Mouse (Mus musculus) kidney, embryonic 14.5 days (tissue): ENCODE data around the gene Calm1. TPM values are rescaled to one million over a fixed set of nuclear protein-coding genes. Genes with fewer than 3 reads are reported as not detected.
"Not testable (repeated sequence)": the region's sequence is repeated elsewhere in the genome, so short reads cannot be mapped to it uniquely, and the experiment has no call there.

Experiments
- ATAC-seq: fragments of 200-750 bp; cut with Nextera tagmentation; 2 replicates; pipeline ENCODE4 v1.8.0; 2017; ENCODE audit warnings: moderate number of reproducible peaks, mild to moderate bottlenecking, moderate TSS enrichment, moderate library complexity; ENCODE audit not compliant: low FRiP score, low TSS enrichment
- H3K27ac ChIP-seq: fragments of 300-500 bp; sonication (generic); 2 replicates; pipeline ENCODE4 v1.5.1; 2014; ENCODE audit warnings: low read depth, mild to moderate bottlenecking, low read length, moderate library complexity, mixed read lengths
- H3K27me3 ChIP-seq: fragments of 300-500 bp; sonication (generic); 2 replicates; pipeline ENCODE4 v1.6.1; 2014; ENCODE audit warnings: mild to moderate bottlenecking, low read length; ENCODE audit not compliant: control insufficient read depth, insufficient read depth
- H3K36me3 ChIP-seq: fragments of 300-500 bp; sonication (generic); 2 replicates; pipeline ENCODE4 v1.6.1; 2014; ENCODE audit warnings: low read length, mixed read lengths; ENCODE audit not compliant: control insufficient read depth, insufficient read depth
- H3K4me1 ChIP-seq: fragments of 300-500 bp; sonication (generic); 2 replicates; pipeline ENCODE4 v1.6.1; 2014; ENCODE audit warnings: low read length, mixed read lengths; ENCODE audit not compliant: control insufficient read depth, insufficient read depth
- H3K4me2 ChIP-seq: fragments of 300-500 bp; sonication (generic); replicated peaks from 2 replicates; pipeline ENCODE4 v1.6.1; 2014; ENCODE audit warnings: low read depth, mild to moderate bottlenecking, low read length
- H3K4me3 ChIP-seq: fragments of 300-500 bp; sonication (generic); 2 replicates; pipeline ENCODE4 v1.5.1; 2014; ENCODE audit warnings: mild to moderate bottlenecking, low read length
- H3K9ac ChIP-seq: fragments of 300-500 bp; sonication (generic); 2 replicates; pipeline ENCODE4 v1.6.1; 2014; ENCODE audit warnings: low read depth, mild to moderate bottlenecking, low read length, moderate library complexity
- H3K9me3 ChIP-seq: fragments of 300-500 bp; sonication (generic); 2 replicates; pipeline ENCODE4 v1.6.1; 2016; ENCODE audit warnings: low read length; ENCODE audit not compliant: control insufficient read depth
- WGBS: fragments of 180-500 bp; shearing (Covaris S2); extraction: QIAGEN DNeasy Blood & Tissue Kit; methylation state at CpG from one replicate; pipeline ENCODE4 v1.1.7; 2014; 5-methylcytosine and 5-hydroxymethylcytosine counted together
- polyA plus RNA-seq: library from polyadenylated mRNA; unstranded; fragments of >200 nt; fragmentation: Nextera tagmentation; extraction: Ambion mirVana; gene quantifications from 2 replicates; pipeline ENCODE4 v1.2.1, GENCODE M21; 2014

The Calm1 gene
- polyA plus RNA-seq, 1 experiment from 2014 or later: 1,237 TPM

DNA sequence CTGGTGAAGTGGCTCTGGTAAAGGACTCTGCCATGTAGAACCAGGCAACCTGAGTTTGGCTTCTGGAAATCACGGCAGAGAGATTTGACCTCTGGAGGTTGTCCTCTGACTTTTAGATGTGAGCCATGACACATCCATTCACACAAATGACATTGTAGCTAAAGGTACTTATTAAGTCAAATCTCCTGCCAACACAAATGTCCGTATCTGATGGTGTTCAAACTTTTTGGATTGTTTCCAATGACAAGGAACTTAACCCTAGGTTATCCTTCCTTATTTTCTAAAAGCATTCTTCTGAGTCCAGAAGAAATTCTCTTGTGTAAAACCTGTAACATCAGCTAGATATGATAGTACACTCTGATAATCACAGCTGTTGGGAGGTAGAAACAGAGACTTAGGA is 13.9 kb downstream of the Calm1 start:
- H3K9me3 ChIP-seq: peaks cover 2% of the 10 kb centered on the region; the same call in 1 of the 2 replicates
- 72% methylated on average over 2 of the region's 2 CpGs for WGBS
- H3K27me3 ChIP-seq: no peaks in the 10 kb centered on the region
- peaks cover 16% of the 10 kb centered on the region; the same call in 1 of the 2 replicates for H3K36me3 ChIP-seq
- no peaks in the 10 kb centered on the region for H3K4me1 ChIP-seq
- no peak overlapping the region for H3K4me2 ChIP-seq
- H3K4me3 ChIP-seq: no peak overlapping the region
- ATAC-seq: no peak
- H3K9ac ChIP-seq: no peak overlapping the region
- no peak overlapping the region for H3K27ac ChIP-seq

DNA sequence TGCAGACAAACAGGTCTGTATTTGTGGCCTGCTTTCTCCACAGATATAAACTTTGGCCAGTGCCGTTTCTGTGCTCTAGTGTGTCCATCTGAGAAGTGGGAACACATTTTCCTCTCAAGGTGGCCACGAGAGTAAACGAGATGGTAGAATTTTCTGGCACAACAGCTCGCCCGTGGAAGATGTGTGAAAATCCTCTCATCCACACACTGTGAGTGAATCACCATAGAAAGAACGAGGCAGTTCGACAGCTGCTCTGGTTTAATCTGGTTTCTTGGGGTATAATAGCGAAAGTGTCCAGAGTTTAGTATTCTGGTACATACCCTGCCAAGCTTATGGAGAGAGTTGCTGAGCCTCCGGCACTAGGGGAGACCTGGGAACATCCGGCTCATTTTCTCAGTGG is 14.9 kb downstream of the Calm1 start:
- H3K4me1 ChIP-seq: no peaks in the 10 kb centered on the region
- WGBS: 95% methylated on average over 10 of the region's 10 CpGs
- H3K36me3 ChIP-seq: peaks cover 11% of the 10 kb centered on the region; the same call in 1 of the 2 replicates
- peaks cover 2% of the 10 kb centered on the region; the same call in 1 of the 2 replicates for H3K9me3 ChIP-seq
- H3K27ac ChIP-seq: no peak overlapping the region
- H3K4me3 ChIP-seq: no peak overlapping the region
- ATAC-seq: no peak
- H3K4me2 ChIP-seq: no peak overlapping the region
- no peak overlapping the region for H3K9ac ChIP-seq
- H3K27me3 ChIP-seq: no peaks in the 10 kb centered on the region

DNA sequence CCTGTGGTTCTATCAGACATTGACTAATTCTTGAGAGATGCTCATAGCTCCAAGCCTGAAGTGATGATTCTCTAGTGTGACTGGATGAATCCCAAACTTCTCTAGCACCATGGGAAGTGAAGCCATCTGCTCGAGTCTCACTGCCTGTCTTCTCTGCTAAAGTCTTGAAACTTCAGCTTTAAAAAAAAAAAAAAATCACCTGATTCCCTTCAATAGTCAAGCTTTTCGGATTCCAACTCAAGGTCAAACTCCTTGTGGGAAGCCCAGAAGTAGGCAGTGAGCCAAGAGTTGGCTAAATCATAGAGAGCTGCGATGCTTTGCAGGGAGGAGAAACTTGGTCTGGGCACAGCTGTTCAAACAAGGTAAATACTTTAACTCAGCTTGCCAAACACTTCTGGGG is 15.5 kb downstream of the Calm1 start:
- Histone ChIP-seq H3K27ac (no peak overlapping the region), H3K4me2 (no peak overlapping the region), H3K9ac (no peak overlapping the region), H3K27me3 (no peaks in the 10 kb centered on the region), H3K9me3 (peaks cover 2% of the 10 kb centered on the region; the same call in 1 of the 2 replicates), H3K36me3 (peaks cover 7% of the 10 kb centered on the region; the same call in 1 of the 2 replicates), H3K4me3 (no peak overlapping the region), H3K4me1 (no peaks in the 10 kb centered on the region)
- no peak for ATAC-seq
- WGBS: 79% methylated on average over 3 of the region's 3 CpGs

DNA sequence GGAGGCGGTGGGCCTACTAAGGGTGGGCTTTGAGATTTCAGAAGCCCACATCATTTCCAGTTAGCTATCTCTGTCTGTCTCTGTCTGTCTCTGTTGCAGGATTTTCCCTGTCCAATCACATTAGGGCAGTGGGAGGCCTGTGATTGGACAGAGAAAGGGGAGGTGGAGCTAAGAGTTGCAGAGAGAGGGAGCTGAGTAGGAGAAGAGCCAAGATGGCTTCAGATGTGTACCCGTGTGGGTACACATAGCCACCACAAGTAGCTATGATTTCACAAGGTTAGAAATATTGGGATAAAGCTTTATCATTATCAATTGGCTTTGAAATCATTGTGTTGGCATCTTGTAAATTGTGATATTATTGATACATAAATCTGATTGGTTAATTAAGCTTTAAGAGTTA is 17.9 kb downstream of the Calm1 start:
- not testable (repeated sequence) for H3K4me3 ChIP-seq, H3K27ac ChIP-seq, H3K4me2 ChIP-seq, H3K27me3 ChIP-seq, H3K9me3 ChIP-seq, H3K9ac ChIP-seq, H3K36me3 ChIP-seq, ATAC-seq, H3K4me1 ChIP-seq
- 94% methylated on average over 2 of the region's 2 CpGs for WGBS

DNA sequence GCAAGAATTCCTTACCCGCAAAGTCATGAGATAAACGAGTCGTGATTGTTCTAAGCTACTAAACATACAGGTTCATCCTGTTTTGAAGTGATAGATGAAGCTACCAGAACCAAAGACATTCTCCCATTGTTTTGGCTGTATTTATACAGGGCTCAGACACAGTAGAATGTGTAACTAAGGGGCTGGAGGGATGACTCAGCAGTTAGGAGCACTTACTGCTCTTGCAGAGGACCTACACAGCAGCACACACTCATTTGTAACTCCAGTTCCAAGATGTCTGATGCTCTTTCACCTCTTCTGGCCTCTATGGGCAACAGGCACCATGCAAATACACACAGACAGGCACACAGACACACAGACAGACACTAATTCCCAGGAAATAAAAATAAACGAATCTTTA is 20.8 kb downstream of the Calm1 start:
- no peaks in the 10 kb centered on the region for H3K9me3 ChIP-seq
- H3K27me3 ChIP-seq: no peaks in the 10 kb centered on the region
- no peak overlapping the region for H3K9ac ChIP-seq
- H3K36me3 ChIP-seq: no peaks in the 10 kb centered on the region
- H3K4me3 ChIP-seq: no peak overlapping the region
- WGBS: 84% methylated on average over 4 of the region's 4 CpGs
- no peak for ATAC-seq
- no peaks in the 10 kb centered on the region for H3K4me1 ChIP-seq
- no peak overlapping the region for H3K4me2 ChIP-seq
- no peak overlapping the region for H3K27ac ChIP-seq

DNA sequence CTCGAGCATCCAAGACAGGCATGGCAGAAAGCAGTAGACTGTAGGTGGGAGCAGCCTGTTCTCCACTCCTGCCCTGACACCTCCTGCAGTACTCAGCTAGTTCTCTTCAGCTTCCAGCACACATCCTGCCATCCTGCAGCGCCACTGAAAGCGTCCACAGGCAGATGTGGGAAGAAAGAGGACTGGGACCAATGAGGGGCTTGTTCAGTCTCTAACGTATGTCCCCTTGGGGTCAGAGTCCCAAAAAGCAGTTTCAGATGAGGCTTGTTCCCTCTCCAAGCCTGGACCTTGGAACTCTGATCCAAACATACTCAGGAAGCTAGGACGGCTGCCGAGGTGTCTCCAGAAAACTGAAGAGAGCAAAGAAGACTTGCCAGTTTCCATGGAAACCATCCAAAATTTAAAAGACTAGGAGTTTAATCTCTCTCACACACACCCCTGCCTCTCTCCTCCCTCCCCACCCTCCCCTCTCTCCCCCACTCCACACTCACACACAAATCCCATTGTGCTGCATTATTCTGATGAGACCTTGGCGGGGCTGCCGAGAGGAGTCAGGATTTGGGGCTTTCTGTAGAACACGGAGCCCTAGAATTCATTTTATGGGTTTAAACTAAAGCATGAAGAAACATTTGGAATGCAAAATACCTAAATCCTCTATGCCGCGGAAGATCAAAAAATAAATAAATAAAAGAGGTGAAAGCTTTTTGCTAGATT is 22.5 kb downstream of the Calm1 start:
- no peaks in the 10 kb centered on the region for H3K9me3 ChIP-seq
- no peak overlapping the region for H3K4me2 ChIP-seq
- no peaks in the 10 kb centered on the region for H3K27me3 ChIP-seq
- no peak for ATAC-seq
- 64% methylated on average over 11 of the region's 11 CpGs for WGBS
- no peaks in the 10 kb centered on the region for H3K36me3 ChIP-seq
- no peak overlapping the region for H3K27ac ChIP-seq
- H3K9ac ChIP-seq: no peak overlapping the region
- no peak overlapping the region for H3K4me3 ChIP-seq
- no peaks in the 10 kb centered on the region for H3K4me1 ChIP-seq

DNA sequence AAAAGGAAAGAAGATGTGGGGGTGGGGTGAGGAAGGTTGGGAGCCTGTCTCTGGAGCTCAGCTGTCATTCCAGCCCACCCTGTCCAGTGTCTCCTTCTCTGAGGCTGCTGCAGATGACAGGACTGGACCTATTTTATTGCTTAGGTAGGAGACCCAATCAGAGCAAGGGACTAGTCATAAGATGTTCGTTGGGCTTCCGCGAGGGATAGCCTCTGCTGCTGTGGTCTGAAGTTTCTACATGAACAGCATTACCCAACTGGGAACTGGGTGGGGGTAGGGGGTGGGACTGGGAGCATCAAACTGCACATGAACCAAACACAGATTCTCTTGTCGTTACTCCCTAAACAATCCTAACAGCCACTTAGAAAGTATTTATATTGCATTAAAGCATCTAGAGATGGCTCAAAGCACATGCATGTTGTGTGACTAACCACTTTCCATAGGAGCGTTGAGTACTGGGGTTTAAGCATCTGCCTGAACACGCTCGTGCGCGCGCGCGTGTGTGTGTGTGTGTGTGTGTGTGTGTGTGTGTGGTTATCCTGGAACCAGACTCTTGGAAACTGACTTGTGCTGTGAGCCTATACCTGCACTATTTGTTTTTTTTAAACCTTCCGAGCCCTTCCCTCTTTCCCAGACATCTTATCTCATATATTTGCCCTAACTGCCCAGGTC is 23.2 kb downstream of the Calm1 start:
- Histone ChIP-seq H3K9me3 (no peaks in the 10 kb centered on the region), H3K36me3 (no peaks in the 10 kb centered on the region), H3K4me1 (no peaks in the 10 kb centered on the region), H3K27ac (no peak overlapping the region), H3K4me2 (no peak overlapping the region), H3K4me3 (no peak overlapping the region), H3K27me3 (no peaks in the 10 kb centered on the region), H3K9ac (no peak overlapping the region)
- WGBS: 86% methylated on average over 13 of the region's 13 CpGs
- no peak for ATAC-seq

DNA sequence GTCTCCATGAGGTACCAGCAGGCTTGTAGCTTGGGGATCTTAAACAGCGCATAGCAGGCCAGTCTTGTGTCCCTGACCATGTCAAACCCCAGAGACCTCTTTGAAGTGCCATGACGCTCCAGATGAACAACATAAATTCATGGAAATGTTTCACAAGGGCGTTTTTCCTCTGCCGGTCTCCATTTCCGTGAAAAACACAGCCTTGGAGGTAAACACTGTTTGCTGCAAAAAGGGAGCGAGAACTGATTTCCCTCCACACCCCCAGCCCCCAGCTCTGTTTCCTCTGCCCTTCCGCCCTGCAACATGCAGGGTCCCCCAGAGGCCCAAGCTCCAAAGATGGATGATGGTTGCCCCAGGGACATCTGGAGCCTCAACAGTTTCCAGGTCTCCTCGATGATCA is 24.3 kb downstream of the Calm1 start:
- no peaks in the 10 kb centered on the region for H3K36me3 ChIP-seq
- no peak overlapping the region for H3K4me3 ChIP-seq
- no peak overlapping the region for H3K9ac ChIP-seq
- no peaks in the 10 kb centered on the region for H3K9me3 ChIP-seq
- no peak overlapping the region for H3K27ac ChIP-seq
- 59% methylated on average over 8 of the region's 8 CpGs for WGBS
- H3K4me2 ChIP-seq: no peak overlapping the region
- H3K27me3 ChIP-seq: no peaks in the 10 kb centered on the region
- no peaks in the 10 kb centered on the region for H3K4me1 ChIP-seq
- ATAC-seq: no peak

DNA sequence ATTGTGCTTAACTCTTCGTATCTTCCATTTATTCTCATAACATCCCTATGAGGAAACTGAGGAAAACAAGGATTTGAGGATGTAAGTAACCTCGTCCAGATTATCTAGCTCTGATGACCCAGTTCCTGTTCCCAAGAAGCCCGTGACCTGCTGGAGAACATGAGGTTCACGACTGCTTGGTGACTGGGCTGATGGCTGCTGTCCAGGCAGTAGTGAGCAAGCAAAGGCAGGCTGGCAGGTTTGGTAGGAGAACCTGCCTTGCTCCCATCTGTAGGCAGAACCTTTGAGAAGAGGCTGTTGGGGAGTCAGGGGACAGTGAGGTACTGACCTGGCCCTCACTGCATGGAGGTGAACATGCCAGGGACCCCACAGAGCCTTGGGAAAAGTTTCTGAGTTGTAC is 26.0 kb downstream of the Calm1 start:
- H3K27me3 ChIP-seq: no peaks in the 10 kb centered on the region
- no peaks in the 10 kb centered on the region for H3K4me1 ChIP-seq
- H3K4me2 ChIP-seq: no peak overlapping the region
- ATAC-seq: no peak
- WGBS: 82% methylated on average over 4 of the region's 4 CpGs
- H3K4me3 ChIP-seq: no peak overlapping the region
- no peak overlapping the region for H3K27ac ChIP-seq
- no peaks in the 10 kb centered on the region for H3K9me3 ChIP-seq
- no peaks in the 10 kb centered on the region for H3K36me3 ChIP-seq
- H3K9ac ChIP-seq: no peak overlapping the region
